ENCODE assay signal across 18 mouse cellular contexts in genomic region chr2:90478531-90478930, GRCm38 (mm10).
"Had no signal": no experiment of that assay in that cellular context is flagged by ENCODE, and none has a peak within 500 bp of the region (broad histone marks: within the 10 kb centered on the region; RNA-seq: fewer than 3 reads in every experiment).

No protein-coding gene starts in this region.

- H3K4me3 ChIP-seq: limb, embryonic 10.5 days; limb, embryonic 13.5 days; liver, embryonic 13.5 days; stomach, embryonic 15.5 days had no signal

- DNase-seq: kidney, adult 18-20 months; kidney, adult 9 months; kidney, postnatal 14 days; kidney, postnatal 4 days; liver; liver, embryonic 13.5 days; lung, embryonic 14.5 days; lung, postnatal 10 days; lung, postnatal 4 days; midbrain, embryonic 14.5 days; right cerebral cortex, postnatal 4 days; spleen, adult 18-20 months; thymus, postnatal 25 days had no signal

- H3K36me3 ChIP-seq: limb, embryonic 10.5 days; limb, embryonic 13.5 days; liver, embryonic 13.5 days; stomach, embryonic 15.5 days had no signal

- H3K4me2 ChIP-seq: limb, embryonic 13.5 days; liver, embryonic 13.5 days; lung, embryonic 14.5 days; midbrain, embryonic 11.5 days; stomach, embryonic 15.5 days had no signal

- H3K9me3 ChIP-seq: limb, embryonic 10.5 days; limb, embryonic 13.5 days; liver, embryonic 13.5 days; stomach, embryonic 15.5 days had no signal

- ATAC-seq: intestine, embryonic 16.5 days had no signal

- H3K27me3 ChIP-seq: liver, embryonic 13.5 days; stomach, embryonic 15.5 days had no signal

- H3K9ac ChIP-seq: limb, embryonic 13.5 days; liver, embryonic 13.5 days; stomach, embryonic 15.5 days had no signal

- H3K27ac ChIP-seq: limb, embryonic 10.5 days; limb, embryonic 13.5 days; liver, embryonic 13.5 days; stomach, embryonic 15.5 days had no signal
